Mouse (Mus musculus) hindbrain, embryonic 14.5 days (tissue): Measurements from ENCODE around the gene Syngr4. TPM values are rescaled to one million over a fixed set of nuclear protein-coding genes. Genes with fewer than 3 reads are reported as not detected.
A peak's percentile ranks its signal among the peaks of the same experiment; 100 is the strongest.

Experiments used
- ATAC-seq: fragments of 200-750 bp; cut with Nextera tagmentation; 2 replicates; pipeline ENCODE4 v1.8.0; 2017; ENCODE audit warnings: moderate number of reproducible peaks, mild to moderate bottlenecking, moderate TSS enrichment, moderate library complexity; ENCODE audit not compliant: low FRiP score
- DNase-seq: peaks from one replicate; pipeline ENCODE4 v3.0.0-alpha.2; 2015; ENCODE audit warnings: low spot score
- H3K27ac ChIP-seq: fragments of 300-500 bp; sonication (generic); 2 replicates; pipeline ENCODE4 v1.5.1; 2014; ENCODE audit warnings: mild to moderate bottlenecking, moderate library complexity
- H3K27me3 ChIP-seq: fragments of 300-500 bp; sonication (generic); 2 replicates; pipeline ENCODE4 v1.6.1; 2014; ENCODE audit warnings: mild to moderate bottlenecking, low read length, mixed read lengths; ENCODE audit not compliant: control insufficient read depth, insufficient read depth
- H3K36me3 ChIP-seq: fragments of 300-500 bp; sonication (generic); replicated peaks from 2 replicates; pipeline ENCODE4 v1.6.1; 2014; ENCODE audit not compliant: control insufficient read depth, insufficient read depth
- H3K4me1 ChIP-seq: fragments of 300-500 bp; sonication (generic); replicated peaks from 2 replicates; pipeline ENCODE4 v1.6.1; 2014; ENCODE audit warnings: antibody characterized with exemption, low read length, mixed read lengths; ENCODE audit not compliant: control insufficient read depth, insufficient read depth
- H3K4me2 ChIP-seq: fragments of 300-500 bp; sonication (generic); replicated peaks from 2 replicates; pipeline ENCODE4 v1.6.1; 2014; ENCODE audit warnings: mild to moderate bottlenecking, moderate library complexity
- H3K4me3 ChIP-seq: fragments of 300-500 bp; sonication (generic); replicated peaks from 2 replicates; pipeline ENCODE4 v1.5.1; 2014; ENCODE audit warnings: mild to moderate bottlenecking, low read length
- H3K9ac ChIP-seq: fragments of 300-500 bp; sonication (generic); 2 replicates; pipeline ENCODE4 v1.6.1; 2014
- H3K9me3 ChIP-seq: fragments of 300-500 bp; sonication (generic); 2 replicates; pipeline ENCODE4 v1.6.1; 2016; ENCODE audit warnings: low read length; ENCODE audit not compliant: control insufficient read depth
- WGBS: fragments of 180-500 bp; shearing (Covaris S2); extraction: QIAGEN DNeasy Blood & Tissue Kit; methylation state at CpG from one replicate; pipeline ENCODE4 v1.1.7; 2014; 5-methylcytosine and 5-hydroxymethylcytosine counted together
- polyA plus RNA-seq: library from polyadenylated mRNA; unstranded; fragments of >200 nt; fragmentation: Nextera tagmentation; extraction: Ambion mirVana; gene quantifications from 2 replicates; pipeline ENCODE4 v1.2.1, GENCODE M21; 2014

Gene Syngr4
- polyA plus RNA-seq, 1 experiment from 2014 or later, result 0.39 TPM

GRCm38 (mm10) chr7:45917004-45917704 is 20.6 kb upstream of the Syngr4 start:
- H3K4me3 ChIP-seq, result peak overlapping the region; percentile 17; the same call in 1 of the 2 replicates
- H3K27ac ChIP-seq, result peak overlapping the region; percentile 88
- no peaks in the 10 kb centered on the region for H3K27me3 ChIP-seq
- peak overlapping the region; percentile 55 for H3K4me2 ChIP-seq
- H3K4me1 ChIP-seq, result peaks cover 19% of the 10 kb centered on the region
- ATAC-seq, result no peak; the same call in 1 of the 2 replicates
- no peak for DNase-seq
- peak overlapping the region; percentile 62 for H3K9ac ChIP-seq
- no peaks in the 10 kb centered on the region for H3K36me3 ChIP-seq
- H3K9me3 ChIP-seq, result no peaks in the 10 kb centered on the region
- 33% methylated on average over 13 of the region's 13 CpGs for WGBS

- peak overlapping the region; percentile 55 for H3K4me2 ChIP-seq
- peak overlapping the region; percentile 17 for H3K4me3 ChIP-seq
- peak overlapping the region; percentile 62 for H3K9ac ChIP-seq
- DNase-seq, result peak; percentile 81
- H3K27ac ChIP-seq, result peak overlapping the region; percentile 88
- peak; percentile 90 for ATAC-seq
- no peaks in the 10 kb centered on the region for H3K36me3 ChIP-seq
- H3K4me1 ChIP-seq, result peaks cover 19% of the 10 kb centered on the region
- 32% methylated on average over 26 of the region's 26 CpGs for WGBS
- H3K27me3 ChIP-seq, result no peaks in the 10 kb centered on the region
- no peaks in the 10 kb centered on the region for H3K9me3 ChIP-seq
These were observed 19.8 kb upstream of the Syngr4 start for GRCm38 (mm10) chr7:45916056-45917003.

- H3K9me3 ChIP-seq, result no peaks in the 10 kb centered on the region
- no peak for DNase-seq
- WGBS, result 95% methylated on average over 5 of the region's 5 CpGs
- H3K36me3 ChIP-seq, result 0 out of 2 replicates have a peak, but pooled peaks cover 6% of the 10 kb centered on the region
- H3K4me2 ChIP-seq, result no peak overlapping the region
- no peak overlapping the region for H3K27ac ChIP-seq
- no peak overlapping the region for H3K4me3 ChIP-seq
- no peaks in the 10 kb centered on the region for H3K27me3 ChIP-seq
- no peak overlapping the region; the same call in 1 of the 2 replicates for H3K9ac ChIP-seq
- ATAC-seq, result no peak
- peaks cover 19% of the 10 kb centered on the region for H3K4me1 ChIP-seq
These were observed 18.5 kb upstream of the Syngr4 start for GRCm38 (mm10) chr7:45915011-45915410.

- Histone ChIP-seq H3K36me3 (0 out of 2 replicates have a peak, but pooled peaks cover 6% of the 10 kb centered on the region), H3K9me3 (no peaks in the 10 kb centered on the region), H3K27me3 (no peaks in the 10 kb centered on the region), H3K4me1 (peaks cover 19% of the 10 kb centered on the region), H3K4me2 (no peak overlapping the region), H3K27ac (no peak overlapping the region), H3K4me3 (no peak overlapping the region), H3K9ac (no peak overlapping the region)
- no peak for DNase-seq
- no peak for ATAC-seq
- 85% methylated on average over 6 of the region's 6 CpGs for WGBS
These were observed 17.6 kb upstream of the Syngr4 start for GRCm38 (mm10) chr7:45914067-45914466.

- WGBS, result 96% methylated on average over 16 of the region's 16 CpGs
- no peak overlapping the region for H3K27ac ChIP-seq
- no peak overlapping the region for H3K4me2 ChIP-seq
- peaks cover 13% of the 10 kb centered on the region for H3K36me3 ChIP-seq
- no peak for DNase-seq
- no peak overlapping the region for H3K4me3 ChIP-seq
- H3K4me1 ChIP-seq, result no peaks in the 10 kb centered on the region
- H3K9ac ChIP-seq, result no peak overlapping the region
- no peaks in the 10 kb centered on the region for H3K27me3 ChIP-seq
- H3K9me3 ChIP-seq, result no peaks in the 10 kb centered on the region
- no peak for ATAC-seq
These were observed 12.6 kb upstream of the Syngr4 start for GRCm38 (mm10) chr7:45909145-45909544.

GRCm38 (mm10) chr7:45908384-45908783 is 11.9 kb upstream of the Syngr4 start:
- DNase-seq (no peak), ATAC-seq (no peak)

GRCm38 (mm10) chr7:45906622-45907021 is 10.1 kb upstream of the Syngr4 start:
- Histone ChIP-seq H3K4me2 (no peak overlapping the region), H3K9ac (no peak overlapping the region), H3K4me3 (no peak overlapping the region), H3K36me3 (peaks cover 13% of the 10 kb centered on the region), H3K27me3 (no peaks in the 10 kb centered on the region), H3K27ac (no peak overlapping the region), H3K9me3 (no peaks in the 10 kb centered on the region), H3K4me1 (no peaks in the 10 kb centered on the region)
- 89% methylated on average over 9 of the region's 9 CpGs for WGBS
- ATAC-seq (no peak), DNase-seq (no peak)

More at GRCm38 (mm10) chr7:45908384-45908783, 11.9 kb upstream of the Syngr4 start:
- no peak overlapping the region for H3K9ac ChIP-seq
- H3K4me2 ChIP-seq, result no peak overlapping the region
- H3K4me3 ChIP-seq, result no peak overlapping the region
- no peak overlapping the region for H3K27ac ChIP-seq
- no peaks in the 10 kb centered on the region for H3K4me1 ChIP-seq
- no peaks in the 10 kb centered on the region for H3K27me3 ChIP-seq
- no peaks in the 10 kb centered on the region for H3K9me3 ChIP-seq
- peaks cover 13% of the 10 kb centered on the region for H3K36me3 ChIP-seq

- Histone ChIP-seq H3K27me3 (no peaks in the 10 kb centered on the region), H3K4me3 (no peak overlapping the region), H3K27ac (no peak overlapping the region), H3K9me3 (no peaks in the 10 kb centered on the region), H3K36me3 (peaks cover 6% of the 10 kb centered on the region; the same call in 1 of the 2 replicates), H3K4me2 (no peak overlapping the region), H3K9ac (no peak overlapping the region), H3K4me1 (peaks cover 7% of the 10 kb centered on the region)
- ATAC-seq, result no peak
- WGBS, result 85% methylated on average over 12 of the region's 12 CpGs
- no peak for DNase-seq
These were observed 6.0 kb upstream of the Syngr4 start for GRCm38 (mm10) chr7:45902481-45903002.

GRCm38 (mm10) chr7:45901562-45901961 is 5.0 kb upstream of the Syngr4 start:
- Histone ChIP-seq H3K9me3 (no peaks in the 10 kb centered on the region), H3K36me3 (no peaks in the 10 kb centered on the region), H3K9ac (no peak overlapping the region), H3K27ac (no peak overlapping the region), H3K4me3 (no peak overlapping the region), H3K4me1 (peaks cover 13% of the 10 kb centered on the region), H3K4me2 (no peak overlapping the region), H3K27me3 (no peaks in the 10 kb centered on the region)
- ATAC-seq (no peak), DNase-seq (no peak)
- 57% methylated on average over 5 of the region's 5 CpGs for WGBS
